Mouse (Mus musculus): Measurements from ENCODE around the gene Prkar1b.

DNA sequence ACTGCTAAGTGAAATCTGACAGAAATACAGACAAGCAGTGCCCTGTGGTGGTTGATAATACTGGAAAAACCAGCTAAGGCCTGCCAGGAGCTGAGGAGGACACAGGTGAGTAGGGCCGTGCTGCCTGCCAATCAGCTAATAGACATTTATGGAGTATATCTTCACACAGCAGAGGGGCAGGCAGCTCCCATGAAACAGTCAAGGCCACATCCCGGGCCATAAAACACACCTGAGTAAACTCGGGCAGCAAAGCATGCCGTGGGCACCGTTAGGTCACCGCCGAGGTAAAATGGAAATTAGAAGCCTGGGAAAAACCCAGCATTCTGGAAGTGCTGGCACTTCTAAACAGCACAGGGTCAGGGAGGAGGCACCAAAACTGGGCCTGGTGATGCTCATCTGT lies 75.8 kb downstream of the Prkar1b start:
- TF ChIP-seq GATA1 (IDR thresholded peaks at IDR 0.05; ENCODE audit: borderline replicate concordance, low read length) (no peak), FLI1 (IDR thresholded peaks at IDR 0.05; ENCODE audit: low read length) (no peak)
